21 mouse cellular contexts compared by ENCODE assay signal in genomic region chrX:164431133-164431532, GRCm38 (mm10). TPM values are rescaled to one million over a fixed set of nuclear protein-coding genes. Genes with fewer than 3 reads are reported as not detected.
DNase-seq lines count a peak whose midpoint lies in the region; ATAC-seq and TF ChIP-seq lines count a peak whose summit lies in the region.
"Had no signal": no experiment of that assay in that cellular context is flagged by ENCODE, and none has a peak within 500 bp of the region (broad histone marks: within the 10 kb centered on the region; RNA-seq: fewer than 3 reads in every experiment).

No protein-coding gene starts in this region.

- H3K27me3 ChIP-seq in kidney, adult 2 months (replicated peaks; ENCODE audit: control insufficient read depth, insufficient read depth, low read length), result no peaks in the 10 kb centered on the region
- H3K27me3 ChIP-seq in liver, adult 2 months (ENCODE audit: control insufficient read depth, insufficient read depth, low read length), result no peaks in the 10 kb centered on the region
- H3K27me3 ChIP-seq in liver, embryonic 12.5 days (replicated peaks), result no peaks in the 10 kb centered on the region
- H3K27me3 ChIP-seq in intestine, postnatal 0 days (replicated peaks; ENCODE audit: control insufficient read depth, insufficient read depth, low read length), result no peaks in the 10 kb centered on the region
- H3K27me3 ChIP-seq in stomach, postnatal 0 days (ENCODE audit: control insufficient read depth, insufficient read depth, low read length), result no peaks in the 10 kb centered on the region

- TF ChIP-seq EP300 in stomach, postnatal 0 days (optimal IDR thresholded peaks at IDR 0.05), result no peak

- DNase-seq in kidney, adult 2 months, result peak; percentile 48
- DNase-seq in kidney, adult 8-10 months, result no peak
- DNase-seq in liver, adult 2 months (ENCODE audit: extremely low read depth, low read depth, low spot score), result no peak
- no peak for DNase-seq in stomach, postnatal 0 days (ENCODE audit: low spot score)
- DNase-seq in B cell, adult 2 months, result no peak
- DNase-seq: adrenal gland, postnatal 10 days; cerebellum, adult 11-12 months; cerebellum, adult 9-10 months; cerebellum, postnatal 36 days; gastrocnemius, postnatal 10 days; heart, adult 18-20 months; heart, postnatal 10 days; heart, postnatal 4 days had no signal

- H3K9me3 ChIP-seq in liver, embryonic 12.5 days (replicated peaks), result no peaks in the 10 kb centered on the region
- no peaks in the 10 kb centered on the region for H3K9me3 ChIP-seq in intestine, postnatal 0 days (ENCODE audit: control insufficient read depth)
- H3K9me3 ChIP-seq in stomach, postnatal 0 days (ENCODE audit: control insufficient read depth, low read length), result no peaks in the 10 kb centered on the region
- H3K9me3 ChIP-seq: embryonic facial prominence, embryonic 13.5 days; forebrain, embryonic 12.5 days; heart, embryonic 10.5 days had no signal

- TF ChIP-seq CTCF in kidney, adult 2 months (conservative IDR thresholded peaks at IDR 0.05; ENCODE audit: insufficient read depth, insufficient read length, low read depth, low read length), result no peak
- no peak for TF ChIP-seq CTCF in liver, adult 2 months (IDR thresholded peaks at IDR 0.05; ENCODE audit: low read depth, low read length)
- no peak for TF ChIP-seq CTCF in intestine, postnatal 0 days (IDR thresholded peaks at IDR 0.05; ENCODE audit: low read depth)
- TF ChIP-seq CTCF in stomach, postnatal 0 days (IDR thresholded peaks at IDR 0.05; ENCODE audit: low read depth), result no peak

- 83% methylated on average over 2 of the region's 2 CpGs for whole genome bisulfite sequencing in kidney, adult 2 months
- WGBS in liver, adult 2 months, result 82% methylated on average over 2 of the region's 2 CpGs
- WGBS in liver, embryonic 12.5 days (ENCODE audit: insufficient replicate concordance), result 84% methylated on average over 2 of the region's 2 CpGs
- WGBS in intestine, postnatal 0 days, result 59% methylated on average over 2 of the region's 2 CpGs
- 74% methylated on average over 2 of the region's 2 CpGs for WGBS in stomach, postnatal 0 days

- peak overlapping the region; percentile 90 for H3K27ac ChIP-seq in kidney, adult 2 months (ENCODE audit: insufficient read depth, low read depth, low read length)
- peak overlapping the region; percentile 67 for H3K27ac ChIP-seq in liver, adult 2 months (replicated peaks; ENCODE audit: insufficient read depth, low read depth, low read length)
- no peak overlapping the region for H3K27ac ChIP-seq in liver, embryonic 12.5 days
- H3K27ac ChIP-seq in intestine, postnatal 0 days (ENCODE audit: low read depth, low read length), result peak overlapping the region; percentile 46
- no peak overlapping the region for H3K27ac ChIP-seq in stomach, postnatal 0 days (replicated peaks)
- H3K27ac ChIP-seq: embryonic facial prominence, embryonic 13.5 days; forebrain, embryonic 12.5 days; heart, embryonic 10.5 days had no signal

- H3K9ac ChIP-seq in liver, adult 2 months (ENCODE audit: low read depth, low read length), result no peak overlapping the region
- H3K9ac ChIP-seq in liver, embryonic 12.5 days, result no peak overlapping the region
- H3K9ac ChIP-seq in intestine, postnatal 0 days (ENCODE audit: low read depth, low read length), result no peak overlapping the region
- H3K9ac ChIP-seq in stomach, postnatal 0 days (ENCODE audit: low read length), result no peak overlapping the region
- H3K9ac ChIP-seq: embryonic facial prominence, embryonic 13.5 days; forebrain, embryonic 12.5 days had no signal

- H3K4me1 ChIP-seq in kidney, adult 2 months (ENCODE audit: control insufficient read depth, insufficient read depth, low read length), result peaks cover 12% of the 10 kb centered on the region; the same call in 1 of the 2 replicates
- peaks cover 13% of the 10 kb centered on the region for H3K4me1 ChIP-seq in liver, adult 2 months (ENCODE audit: control insufficient read depth, insufficient read depth, low read length)
- peaks cover 13% of the 10 kb centered on the region; the same call in 1 of the 2 replicates for H3K4me1 ChIP-seq in liver, embryonic 12.5 days
- no peaks in the 10 kb centered on the region for H3K4me1 ChIP-seq in intestine, postnatal 0 days (replicated peaks; ENCODE audit: control insufficient read depth, insufficient read depth, low read length)
- H3K4me1 ChIP-seq in stomach, postnatal 0 days (replicated peaks; ENCODE audit: control insufficient read depth, insufficient read depth), result no peaks in the 10 kb centered on the region
- H3K4me1 ChIP-seq: embryonic facial prominence, embryonic 13.5 days; forebrain, embryonic 12.5 days; heart, embryonic 10.5 days had no signal

- H3K4me3 ChIP-seq in kidney, adult 2 months (ENCODE audit: insufficient read depth, low read depth, low read length), result no peak overlapping the region
- no peak overlapping the region for H3K4me3 ChIP-seq in liver, adult 2 months (ENCODE audit: insufficient read depth, low read depth, low read length)
- H3K4me3 ChIP-seq in liver, embryonic 12.5 days, result no peak overlapping the region
- H3K4me3 ChIP-seq in intestine, postnatal 0 days (ENCODE audit: low read depth, low read length), result no peak overlapping the region
- no peak overlapping the region for H3K4me3 ChIP-seq in stomach, postnatal 0 days (ENCODE audit: low read depth, low read length)
- H3K4me3 ChIP-seq: embryonic facial prominence, embryonic 13.5 days; forebrain, embryonic 12.5 days; heart, embryonic 10.5 days had no signal

- H3K36me3 ChIP-seq in kidney, adult 2 months (ENCODE audit: control insufficient read depth, insufficient read depth, low read length), result no peaks in the 10 kb centered on the region; the same call in 1 of the 2 replicates
- H3K36me3 ChIP-seq in liver, adult 2 months (ENCODE audit: control insufficient read depth, insufficient read depth, low read length), result peaks cover 2% of the 10 kb centered on the region; the same call in 1 of the 2 replicates
- H3K36me3 ChIP-seq in liver, embryonic 12.5 days, result peaks cover 75% of the 10 kb centered on the region
- H3K36me3 ChIP-seq in intestine, postnatal 0 days (ENCODE audit: control insufficient read depth, insufficient read depth), result peaks cover 5% of the 10 kb centered on the region; the same call in 1 of the 2 replicates
- H3K36me3 ChIP-seq in stomach, postnatal 0 days (ENCODE audit: control insufficient read depth, insufficient read depth, low read length), result no peaks in the 10 kb centered on the region

- H3K79me2 ChIP-seq in liver, adult 2 months (ENCODE audit: control insufficient read depth, insufficient read depth, low read length), result no peaks in the 10 kb centered on the region

- no peak for TF ChIP-seq POLR2A in kidney, adult 2 months (IDR thresholded peaks at IDR 0.05; ENCODE audit: low read depth, low read length)
- TF ChIP-seq POLR2A in liver, adult 2 months (IDR thresholded peaks at IDR 0.05; ENCODE audit: extremely low read depth, insufficient read depth, low read length), result no peak

- ATAC-seq in liver, embryonic 12.5 days, result no peak
- ATAC-seq in intestine, postnatal 0 days, result peak; percentile 76
- ATAC-seq in stomach, postnatal 0 days (ENCODE audit: low FRiP score, low TSS enrichment), result peak; percentile 74
- ATAC-seq: forebrain, embryonic 16.5 days had no signal

- H3K4me2 ChIP-seq in liver, embryonic 12.5 days, result no peak overlapping the region
- no peak overlapping the region for H3K4me2 ChIP-seq in intestine, postnatal 0 days (replicated peaks; ENCODE audit: low read depth)
- H3K4me2 ChIP-seq in stomach, postnatal 0 days (replicated peaks; ENCODE audit: low read depth), result no peak overlapping the region
- H3K4me2 ChIP-seq: embryonic facial prominence, embryonic 13.5 days; forebrain, embryonic 12.5 days had no signal

RNA-seq across cellular contexts. Expression of gene Asb11, which starts 5.7 kb away (rescaled TPM):
- polyA plus RNA-seq in kidney, adult 2 months (2012; rRNA removed), result 0.87 and 1.9 TPM in 2 replicates
- 0.09 TPM in 1 of 2 replicates, not detected in the other for total RNA-seq in liver, adult 2 months (2014; rRNA removed)
- polyA plus RNA-seq in liver, adult 2 months (2012; rRNA removed), result not detected in 2 replicates
- not detected in 2 replicates for polyA plus RNA-seq in liver, embryonic 12.5 days (2016; fragmentation: Nextera tagmentation; extraction: Ambion mirVana)
- 8.8 and 9.9 TPM in 2 replicates for polyA plus RNA-seq in intestine, postnatal 0 days (2015; fragmentation: Nextera tagmentation; extraction: Ambion mirVana)
- polyA plus RNA-seq in stomach, postnatal 0 days (2015; fragmentation: Nextera tagmentation; extraction: Ambion mirVana), result 1.0 and 1.4 TPM in 2 replicates
- polyA plus RNA-seq: C2C12; embryonic facial prominence, embryonic 13.5 days; forebrain, embryonic 12.5 days; forebrain, embryonic 16.5 days had no signal

RNA-seq across cellular contexts. Expression of gene Piga, which starts 11.5 kb away (rescaled TPM):
- 3.2 and 3.8 TPM in 2 replicates for polyA plus RNA-seq in kidney, adult 2 months (2012; rRNA removed)
- 3.3 and 3.6 TPM in 2 replicates for total RNA-seq in liver, adult 2 months (2014; rRNA removed)
- 1.7 and 2.0 TPM in 2 replicates for polyA plus RNA-seq in liver, adult 2 months (2012; rRNA removed)
- polyA plus RNA-seq in liver, embryonic 12.5 days (2016; fragmentation: Nextera tagmentation; extraction: Ambion mirVana), result 20.6 and 22.2 TPM in 2 replicates
- 8.2 and 8.8 TPM in 2 replicates for polyA plus RNA-seq in intestine, postnatal 0 days (2015; fragmentation: Nextera tagmentation; extraction: Ambion mirVana)
- polyA plus RNA-seq in stomach, postnatal 0 days (2015; fragmentation: Nextera tagmentation; extraction: Ambion mirVana), result 5.6 TPM in 2 replicates

RNA-seq across cellular contexts. Expression of gene Vegfd, which starts 58.0 kb away (rescaled TPM):
- 5.8 and 6.0 TPM in 2 replicates for polyA plus RNA-seq in kidney, adult 2 months (2012; rRNA removed)
- total RNA-seq in liver, adult 2 months (2014; rRNA removed), result 1.0 TPM in 2 replicates
- 0.51 and 1.2 TPM in 2 replicates for polyA plus RNA-seq in liver, adult 2 months (2012; rRNA removed)
- 1.0 and 1.2 TPM in 2 replicates for polyA plus RNA-seq in liver, embryonic 12.5 days (2016; fragmentation: Nextera tagmentation; extraction: Ambion mirVana)
- 1.2 and 1.6 TPM in 2 replicates for polyA plus RNA-seq in intestine, postnatal 0 days (2015; fragmentation: Nextera tagmentation; extraction: Ambion mirVana)
- 3.4 and 4.1 TPM in 2 replicates for polyA plus RNA-seq in stomach, postnatal 0 days (2015; fragmentation: Nextera tagmentation; extraction: Ambion mirVana)
- total RNA-seq: MEL had no signal

Comparison
In these comparisons a context has a peak if more than half of its experiments do, and no peak if none do; other contexts are left out.
1. H3K27ac ChIP-seq: peak in kidney, adult 2 months (single experiment), liver, adult 2 months (single experiment) and intestine, postnatal 0 days (single experiment); none in liver, embryonic 12.5 days (single experiment) and stomach, postnatal 0 days (single experiment).